Mouse (Mus musculus) heart, adult 2 months (tissue): ENCODE data around the gene Map3k7cl.

Source experiments
- CTCF ChIP-seq: fragments of 200-600 bp; IDR thresholded peaks from 2 replicates; pipeline ENCODE4 v1.8.1; 2022; ENCODE audit warnings: antibody characterized with exemption, mild to moderate bottlenecking, moderate library complexity
- POLR2A ChIP-seq: fragments of 200-500 bp; IDR thresholded peaks from 2 replicates; pipeline ENCODE4 v1.6.1; 2011; ENCODE audit warnings: mild to moderate bottlenecking, low read depth, low read length, control low read depth; ENCODE audit not compliant: insufficient read depth

GRCm38 (mm10) chr16:87635213-87635755 is 82.2 kb downstream of the Map3k7cl start:
- no peak for TF ChIP-seq POLR2A
- no peak for TF ChIP-seq CTCF
